Mouse (Mus musculus) liver, embryonic 14.5 days (tissue): ENCODE measurements around the gene Slc4a2. TPM values are rescaled to one million over a fixed set of nuclear protein-coding genes. Genes with fewer than 3 reads are reported as not detected.

Source experiments
- ATAC-seq: fragments of 200-750 bp; cut with Nextera tagmentation; 2 replicates; pipeline ENCODE4 v1.8.0; 2017; ENCODE audit warnings: moderate number of reproducible peaks, mild to moderate bottlenecking, moderate library complexity; ENCODE audit not compliant: insufficient read depth
- DNase-seq, 3 experiments: peaks; one replicate each; pipeline ENCODE4 v3.0.0-alpha.2; 2012 to 2013; ENCODE audit warnings: low read depth in 3 of 3, low spot score in 3 of 3
- H3K27ac ChIP-seq: fragments of 300-500 bp; sonication (generic); 2 replicates; pipeline ENCODE4 v1.5.1; 2014; ENCODE audit warnings: moderate library complexity, mild to moderate bottlenecking, control low read depth, inconsistent platforms
- H3K27me3 ChIP-seq: fragments of 300-500 bp; sonication (generic); 2 replicates; pipeline ENCODE4 v1.6.1; 2014; ENCODE audit warnings: mild to moderate bottlenecking, low read length, moderate library complexity; ENCODE audit not compliant: control insufficient read depth, insufficient read depth
- H3K36me3 ChIP-seq: fragments of 300-500 bp; sonication (generic); replicated peaks from 2 replicates; pipeline ENCODE4 v1.6.1; 2014; ENCODE audit warnings: low read depth; ENCODE audit not compliant: control insufficient read depth, insufficient read depth
- H3K4me1 ChIP-seq, 2 experiments: fragments of 200-500 bp in 1 of 2; fragments of 300-500 bp in 1 of 2; sonication (generic) in 1 of 2; replicated peaks; 2 replicates each; pipeline ENCODE4 v1.6.1; 2012 to 2014; ENCODE audit warnings: antibody characterized with exemption in 1 of 2, inconsistent platforms in 1 of 2, low read length in 1 of 2; ENCODE audit not compliant: control insufficient read depth in 2 of 2, insufficient read depth in 2 of 2
- H3K4me2 ChIP-seq: fragments of 300-500 bp; sonication (generic); 2 replicates; pipeline ENCODE4 v1.6.1; 2014; ENCODE audit warnings: low read depth, mild to moderate bottlenecking, control low read depth, moderate library complexity
- H3K4me3 ChIP-seq, 2 experiments: fragments of 200-500 bp in 1 of 2; fragments of 300-500 bp in 1 of 2; sonication (generic) in 1 of 2; 2 replicates each; pipeline ENCODE4 v1.5.1; 2012 to 2014; ENCODE audit warnings: low read depth in 2 of 2, low read length in 2 of 2, mild to moderate bottlenecking in 2 of 2, control low read depth in 1 of 2, inconsistent platforms in 1 of 2, moderate library complexity in 1 of 2; ENCODE audit not compliant: insufficient read depth in 1 of 2
- H3K9ac ChIP-seq: fragments of 300-500 bp; sonication (generic); replicated peaks from 2 replicates; pipeline ENCODE4 v1.6.1; 2014; ENCODE audit warnings: mild to moderate bottlenecking, control low read depth, moderate library complexity
- H3K9me3 ChIP-seq: fragments of 300-500 bp; sonication (generic); 2 replicates; pipeline ENCODE4 v1.6.1; 2016; ENCODE audit warnings: low read length, mixed read lengths; ENCODE audit not compliant: control insufficient read depth
- CTCF ChIP-seq: IDR thresholded peaks from 2 replicates; pipeline ENCODE4 v1.5.1; 2016; ENCODE audit warnings: antibody characterized with exemption, low read depth, control low read depth
- EP300 ChIP-seq: IDR thresholded peaks from 2 replicates; pipeline ENCODE4 v1.6.1; 2016; ENCODE audit warnings: antibody characterized with exemption, low read depth
- WGBS: fragments of 180-500 bp; shearing (Covaris S2); extraction: QIAGEN DNeasy Blood & Tissue Kit; methylation state at CpG from one replicate; pipeline ENCODE4 v1.1.7; 2014; ENCODE audit not compliant: insufficient replicate concordance; 5-methylcytosine and 5-hydroxymethylcytosine counted together
- polyA plus RNA-seq, 2 experiments: library from polyadenylated mRNA; depleted of rRNA in 1 of 2; stranded (reverse) in 1 of 2; unstranded in 1 of 2; fragments of >200 nt; fragmentation: Nextera tagmentation in 1 of 2; extraction: Ambion mirVana in 1 of 2; gene quantifications; 2 replicates each; pipeline versions ENCODE4 v1.2.1 to v1.2.3; 2012 to 2014

The Slc4a2 gene
- polyA plus RNA-seq, 2 experiments: 5.6 to 11.6 TPM

GRCm38 (mm10) chr5:24455613-24456012, 32.0 kb downstream of the Slc4a2 start:
- Histone ChIP-seq H3K4me3 (no peak overlapping the region), H3K4me1 (peaks cover 18 to 19% of the 10 kb centered on the region in 2 experiments), H3K9me3 (no peaks in the 10 kb centered on the region), H3K27me3 (no peaks in the 10 kb centered on the region), H3K4me2 (no peak overlapping the region), H3K36me3 (no peaks in the 10 kb centered on the region; the same call in 1 of the 2 replicates), H3K27ac (no peak overlapping the region), H3K9ac (no peak overlapping the region)
- ATAC-seq: no peak
- DNase-seq: no peak
- 72% methylated on average over 7 of the region's 7 CpGs for WGBS
- TF ChIP-seq EP300 (no peak), CTCF (no peak)

GRCm38 (mm10) chr5:24466762-24467161, 43.1 kb downstream of the Slc4a2 start:
- Histone ChIP-seq H3K36me3 (no peaks in the 10 kb centered on the region), H3K4me1 (no peaks in the 10 kb centered on the region), H3K27me3 (no peaks in the 10 kb centered on the region), H3K9ac (no peak overlapping the region), H3K4me3 (no peak overlapping the region), H3K27ac (no peak overlapping the region), H3K4me2 (no peak overlapping the region), H3K9me3 (no peaks in the 10 kb centered on the region)
- ATAC-seq: no peak
- TF ChIP-seq EP300 (no peak), CTCF (no peak)
- DNase-seq: no peak
- 74% methylated on average over 12 of the region's 12 CpGs for WGBS

GRCm38 (mm10) chr5:24470600-24470999, 47.0 kb downstream of the Slc4a2 start:
- no peak overlapping the region for H3K27ac ChIP-seq
- H3K9me3 ChIP-seq: no peaks in the 10 kb centered on the region
- no peak overlapping the region for H3K4me2 ChIP-seq
- H3K36me3 ChIP-seq: no peaks in the 10 kb centered on the region
- TF ChIP-seq EP300 (no peak), CTCF (peak; percentile 99)
- no peak overlapping the region for H3K9ac ChIP-seq
- peak; percentile 50 to 68 (median 58) for DNase-seq
- H3K4me1 ChIP-seq: 0 out of 4 replicates have a peak, but pooled peaks cover 0 to 2% of the 10 kb centered on the region in 2 experiments
- 16% methylated on average over 5 of the region's 5 CpGs for WGBS
- no peak overlapping the region for H3K4me3 ChIP-seq
- H3K27me3 ChIP-seq: peaks cover 24% of the 10 kb centered on the region
- peak; percentile 63; the same call in 1 of the 2 replicates for ATAC-seq

- Histone ChIP-seq H3K4me2 (no peak overlapping the region), H3K4me1 (0 out of 4 replicates have a peak, but pooled peaks cover 0 to 2% of the 10 kb centered on the region in 2 experiments), H3K27me3 (peaks cover 24% of the 10 kb centered on the region), H3K36me3 (no peaks in the 10 kb centered on the region; the same call in 1 of the 2 replicates), H3K27ac (no peak overlapping the region), H3K9me3 (no peaks in the 10 kb centered on the region), H3K4me3 (no peak overlapping the region), H3K9ac (no peak overlapping the region)
- ATAC-seq (no peak), DNase-seq (no peak)
- 58% methylated on average over 7 of the region's 7 CpGs for WGBS
- TF ChIP-seq EP300 (no peak), CTCF (no peak)
Measured at GRCm38 (mm10) chr5:24472884-24473619, 49.4 kb downstream of the Slc4a2 start.

GRCm38 (mm10) chr5:24474025-24474722, 50.5 kb downstream of the Slc4a2 start:
- no peak overlapping the region for H3K27ac ChIP-seq

More at GRCm38 (mm10) chr5:24474025-24474722, 50.5 kb downstream of the Slc4a2 start:
- no peaks in the 10 kb centered on the region for H3K9me3 ChIP-seq
- WGBS: 9% methylated on average over 64 of the region's 77 CpGs
- H3K36me3 ChIP-seq: no peaks in the 10 kb centered on the region; the same call in 1 of the 2 replicates
- H3K27me3 ChIP-seq: peaks cover 24% of the 10 kb centered on the region
- H3K4me1 ChIP-seq: 0 out of 4 replicates have a peak, but pooled peaks cover 0 to 2% of the 10 kb centered on the region in 2 experiments
- ATAC-seq (no peak), DNase-seq (no peak)
- H3K9ac ChIP-seq: no peak overlapping the region
- peak overlapping the region in 1 of 2 experiments; percentile 39; a peak in 2 of 4 replicates for H3K4me3 ChIP-seq
- TF ChIP-seq EP300: no peak
- TF ChIP-seq CTCF: no peak
- peak overlapping the region; percentile 63 for H3K4me2 ChIP-seq
